Mouse (Mus musculus): ENCODE measurements around the gene Mall. TPM values are rescaled to one million over a fixed set of nuclear protein-coding genes. Genes with fewer than 3 reads are reported as not detected.

The Mall gene
- not detected in 2 replicates for total RNA-seq (2017)

- ATAC-seq (replicated peaks; ENCODE audit: low read depth, poor library complexity, severe bottlenecking) = peak; percentile 65; the same call in 1 of the 2 replicates
Measured at GRCm38 (mm10) chr2:127729671-127730070, at the start of gene Mall. Gene Mall, minus strand, starts transcription at chr2:127729932.

GRCm38 (mm10) chr2:127778451-127778850 lies 48.7 kb upstream of the Mall start:
- no peak for ATAC-seq (replicated peaks; ENCODE audit: low read depth, poor library complexity, severe bottlenecking)

GRCm38 (mm10) chr2:127775013-127775412 lies 45.3 kb upstream of the Mall start:
- no peak for ATAC-seq (replicated peaks; ENCODE audit: low read depth, poor library complexity, severe bottlenecking)

GRCm38 (mm10) chr2:127774578-127774941 lies 44.8 kb upstream of the Mall start:
- no peak for ATAC-seq (replicated peaks; ENCODE audit: low read depth, poor library complexity, severe bottlenecking)

- no peak for ATAC-seq (replicated peaks; ENCODE audit: low read depth, poor library complexity, severe bottlenecking)
Measured at GRCm38 (mm10) chr2:127773938-127774577, 44.3 kb upstream of the Mall start.

- no peak for ATAC-seq (replicated peaks; ENCODE audit: low read depth, poor library complexity, severe bottlenecking)
Measured at GRCm38 (mm10) chr2:127761587-127761986, 31.9 kb upstream of the Mall start.

- no peak for ATAC-seq (replicated peaks; ENCODE audit: low read depth, poor library complexity, severe bottlenecking)
Measured at GRCm38 (mm10) chr2:127760429-127761000, 30.8 kb upstream of the Mall start.

- no peak for ATAC-seq (replicated peaks; ENCODE audit: low read depth, poor library complexity, severe bottlenecking)
Measured at GRCm38 (mm10) chr2:127760014-127760413, 30.3 kb upstream of the Mall start.

GRCm38 (mm10) chr2:127759157-127759880 lies 29.6 kb upstream of the Mall start:
- no peak for ATAC-seq (replicated peaks; ENCODE audit: low read depth, poor library complexity, severe bottlenecking)

GRCm38 (mm10) chr2:127757171-127757570 lies 27.4 kb upstream of the Mall start:
- ATAC-seq (replicated peaks; ENCODE audit: low read depth, poor library complexity, severe bottlenecking) = no peak

- ATAC-seq (replicated peaks; ENCODE audit: low read depth, poor library complexity, severe bottlenecking) = no peak
Measured at GRCm38 (mm10) chr2:127754113-127754512, 24.4 kb upstream of the Mall start.

GRCm38 (mm10) chr2:127751849-127752610 lies 22.3 kb upstream of the Mall start:
- no peak for ATAC-seq (replicated peaks; ENCODE audit: low read depth, poor library complexity, severe bottlenecking)

GRCm38 (mm10) chr2:127749376-127749775 lies 19.6 kb upstream of the Mall start:
- no peak for ATAC-seq (replicated peaks; ENCODE audit: low read depth, poor library complexity, severe bottlenecking)

GRCm38 (mm10) chr2:127748316-127748715 lies 18.6 kb upstream of the Mall start:
- ATAC-seq (replicated peaks; ENCODE audit: low read depth, poor library complexity, severe bottlenecking) = no peak

GRCm38 (mm10) chr2:127742637-127743036 lies 12.9 kb upstream of the Mall start:
- ATAC-seq (replicated peaks; ENCODE audit: low read depth, poor library complexity, severe bottlenecking) = no peak

GRCm38 (mm10) chr2:127740756-127741519 lies 11.2 kb upstream of the Mall start:
- ATAC-seq (replicated peaks; ENCODE audit: low read depth, poor library complexity, severe bottlenecking) = no peak

GRCm38 (mm10) chr2:127737885-127738284 lies 8.2 kb upstream of the Mall start:
- no peak for ATAC-seq (replicated peaks; ENCODE audit: low read depth, poor library complexity, severe bottlenecking)

GRCm38 (mm10) chr2:127736631-127737209 lies 7.0 kb upstream of the Mall start:
- ATAC-seq (replicated peaks; ENCODE audit: low read depth, poor library complexity, severe bottlenecking) = peak; percentile 69; the same call in 1 of the 2 replicates

- ATAC-seq (replicated peaks; ENCODE audit: low read depth, poor library complexity, severe bottlenecking) = no peak
Measured at GRCm38 (mm10) chr2:127735512-127736145, 5.9 kb upstream of the Mall start.

All from common myeloid progenitor, adult 5-6 weeks (primary cell).